Mouse (Mus musculus) cortical plate, adult 2 months (tissue): Measurements from ENCODE around the gene Plagl1. TPM values are rescaled to one million over a fixed set of nuclear protein-coding genes. Genes with fewer than 3 reads are reported as not detected.

Experiments used
- H3K27ac ChIP-seq: fragments of 200-500 bp; 2 replicates; pipeline ENCODE4 v1.5.1; 2012; ENCODE audit warnings: low read length, control low read depth, inconsistent platforms; ENCODE audit not compliant: insufficient read depth
- H3K4me1 ChIP-seq: fragments of 200-500 bp; 2 replicates; pipeline ENCODE4 v1.6.1; 2011; ENCODE audit warnings: low read length; ENCODE audit not compliant: control insufficient read depth, insufficient read depth
- H3K4me3 ChIP-seq: fragments of 200-500 bp; 2 replicates; pipeline ENCODE4 v1.5.1; 2011; ENCODE audit warnings: mild to moderate bottlenecking, low read length, control low read depth; ENCODE audit not compliant: insufficient read depth
- CTCF ChIP-seq: fragments of 200-500 bp; IDR thresholded peaks from 2 replicates; pipeline ENCODE4 v1.5.1; 2011; ENCODE audit warnings: mild to moderate bottlenecking, control low read depth, low read length; ENCODE audit not compliant: insufficient read depth; ENCODE audit errors: extremely low read depth
- POLR2A ChIP-seq: fragments of 200-500 bp; IDR thresholded peaks from 2 replicates; pipeline ENCODE4 v1.6.1; 2011; ENCODE audit warnings: mild to moderate bottlenecking, low read length, control low read depth; ENCODE audit not compliant: insufficient read depth; ENCODE audit errors: extremely low read depth
- polyA plus RNA-seq: library from polyadenylated mRNA; depleted of rRNA; stranded (reverse); fragments of >200 nt; gene quantifications from 2 replicates; pipeline ENCODE4 v1.2.3, GENCODE M21; 2012; rRNA removed

Plagl1 gene
- polyA plus RNA-seq, 1 experiment, result 18.4 TPM

GRCm38 (mm10) chr10:13180211-13180610, 119.9 kb downstream of the Plagl1 start:
- H3K4me1 ChIP-seq, result no peaks in the 10 kb centered on the region

More at GRCm38 (mm10) chr10:13180211-13180610, 119.9 kb downstream of the Plagl1 start:
- Histone ChIP-seq H3K4me3 (no peak overlapping the region), H3K27ac (no peak overlapping the region)
- TF ChIP-seq CTCF (no peak), POLR2A (no peak)

Other genes starting within 250 kb of the Plagl1 start
- 32.3 and 35.6 TPM in 2 replicates for gene Utrn, start 191.1 kb upstream of the Plagl1 start, polyA plus RNA-seq
- 0.15 and 0.25 TPM in 2 replicates for gene Stx11, start 96.2 kb upstream of the Plagl1 start, polyA plus RNA-seq
- 21.7 and 23.5 TPM in 2 replicates for gene Sf3b5, start 55.2 kb upstream of the Plagl1 start, polyA plus RNA-seq
- not detected in 2 replicates for gene Zc2hc1b, start 117.5 kb downstream of the Plagl1 start, polyA plus RNA-seq
- gene Ltv1, start 132.7 kb downstream of the Plagl1 start, polyA plus RNA-seq, result 22.9 and 23.5 TPM in 2 replicates